Mouse (Mus musculus): ENCODE measurements around the gene Nmd3.

GRCm38 (mm10) chr3:69674206-69674605 is 47.6 kb upstream of the Nmd3 start:
- no peak for TF ChIP-seq POLR2A (IDR thresholded peaks at IDR 0.05; ENCODE audit: low read depth, low read length)
- TF ChIP-seq CTCF (IDR thresholded peaks at IDR 0.05; ENCODE audit: borderline replicate concordance, insufficient read depth, low read length) = no peak
